Mouse (Mus musculus) T-helper 1 cell (primary cell): ENCODE data around the gene Ahnak2.
"Not testable (repeated sequence)": the region's sequence is repeated elsewhere in the genome, so short reads cannot be mapped to it uniquely, and the experiment has no call there.

Experiments used
- in situ Hi-C: fragments of 300-600 bp; cut with MboI, MseI; formaldehyde crosslinking; loops from one replicate; pipeline ENCODE4 v1.15.1; 2025; ENCODE audit warnings: high pct_unique_total_duplicates

Gene Ahnak2

GRCm38 (mm10) chr12:112801864-112802846, at the start of gene Ahnak2:
TSS of gene Ahnak2 (minus strand) at chr12:112802657.
- in situ Hi-C loops = loop anchor here (5.0 kb wide), 1 partner anchor 35 kb away; no protein-coding TSS in a partner anchor

- in situ Hi-C loops = no loop called here
These were observed 48.7 kb upstream of the Ahnak2 start for GRCm38 (mm10) chr12:112851116-112851515.

GRCm38 (mm10) chr12:112850344-112850743, 47.9 kb upstream of the Ahnak2 start:
- in situ Hi-C loops = no loop called here

GRCm38 (mm10) chr12:112849235-112850022, 47.0 kb upstream of the Ahnak2 start:
- in situ Hi-C loops = no loop called here

- in situ Hi-C loops = no loop called here
These were observed 45.4 kb upstream of the Ahnak2 start for GRCm38 (mm10) chr12:112847880-112848279.

GRCm38 (mm10) chr12:112843803-112844202, 41.3 kb upstream of the Ahnak2 start:
- in situ Hi-C loops = no loop called here

- in situ Hi-C loops = not testable (repeated sequence)
These were observed 39.7 kb upstream of the Ahnak2 start for GRCm38 (mm10) chr12:112842128-112842527.

GRCm38 (mm10) chr12:112841338-112841892, 39.0 kb upstream of the Ahnak2 start:
- in situ Hi-C loops = not testable (repeated sequence)

GRCm38 (mm10) chr12:112840209-112841086, 38.0 kb upstream of the Ahnak2 start:
- in situ Hi-C loops = no loop called here

GRCm38 (mm10) chr12:112835046-112835445, 32.6 kb upstream of the Ahnak2 start:
- in situ Hi-C loops = loop anchor here (5.0 kb wide), 2 partner anchors 33 to 93 kb away; partner anchors contain the start of gene Ahnak2

- in situ Hi-C loops = no loop called here
These were observed 31.1 kb upstream of the Ahnak2 start for GRCm38 (mm10) chr12:112833527-112833926.

GRCm38 (mm10) chr12:112832411-112832810, 30.0 kb upstream of the Ahnak2 start:
- in situ Hi-C loops = no loop called here

GRCm38 (mm10) chr12:112830570-112830969, 28.1 kb upstream of the Ahnak2 start:
- in situ Hi-C loops = no loop called here

- in situ Hi-C loops = no loop called here
These were observed 27.7 kb upstream of the Ahnak2 start for GRCm38 (mm10) chr12:112830141-112830540.

GRCm38 (mm10) chr12:112829244-112829864, 26.9 kb upstream of the Ahnak2 start, which contains the start of gene Cdca4:
TSS of gene Cdca4 (minus strand) at chr12:112829423.
- in situ Hi-C loops = no loop called here

- in situ Hi-C loops = no loop called here
These were observed 26.2 kb upstream of the Ahnak2 start for GRCm38 (mm10) chr12:112828501-112829243.

- in situ Hi-C loops = no loop called here
These were observed 23.4 kb upstream of the Ahnak2 start for GRCm38 (mm10) chr12:112825901-112826300.

- in situ Hi-C loops = no loop called here
These were observed 20.8 kb upstream of the Ahnak2 start for GRCm38 (mm10) chr12:112823221-112823620.

GRCm38 (mm10) chr12:112822676-112823075, 20.2 kb upstream of the Ahnak2 start:
- in situ Hi-C loops = no loop called here

- in situ Hi-C loops = no loop called here
These were observed 19.5 kb upstream of the Ahnak2 start for GRCm38 (mm10) chr12:112821974-112822373.
